Mouse (Mus musculus): ENCODE data around the gene Rad51d.

DNA sequence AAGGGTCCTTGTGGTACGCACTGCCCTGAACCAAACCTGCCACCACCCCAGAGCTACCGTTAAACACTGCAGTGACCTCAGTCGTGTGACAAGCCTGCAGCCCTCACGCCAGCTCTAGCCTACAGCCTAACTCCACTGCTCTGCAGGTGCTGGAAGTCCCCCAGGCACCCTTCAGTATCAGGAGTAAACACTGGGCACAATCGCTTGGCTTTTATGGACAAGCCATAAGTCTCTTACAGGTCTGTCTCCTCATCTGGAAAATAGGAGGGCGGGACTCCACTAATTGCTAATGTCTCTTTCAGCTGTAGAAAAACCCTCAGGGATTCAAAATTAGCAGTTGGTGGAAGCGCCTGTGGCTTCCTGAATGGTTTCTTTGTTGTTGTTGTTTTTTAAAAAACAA lies 53.2 kb downstream of the Rad51d start:
- TF ChIP-seq CTCF (conservative IDR thresholded peaks at IDR 0.05; ENCODE audit: low read length), result no peak
- TF ChIP-seq NANOG (IDR thresholded peaks at IDR 0.05; ENCODE audit: borderline replicate concordance, low read length), result no peak
